Mouse (Mus musculus): ENCODE measurements at regions not wholly inside any gene's neighbourhood (a gene's known extent, or its start where the extent isn't known, plus 50 kb on each side); places are given as distances from the start of the nearest gene placed in this dataset.

DNA sequence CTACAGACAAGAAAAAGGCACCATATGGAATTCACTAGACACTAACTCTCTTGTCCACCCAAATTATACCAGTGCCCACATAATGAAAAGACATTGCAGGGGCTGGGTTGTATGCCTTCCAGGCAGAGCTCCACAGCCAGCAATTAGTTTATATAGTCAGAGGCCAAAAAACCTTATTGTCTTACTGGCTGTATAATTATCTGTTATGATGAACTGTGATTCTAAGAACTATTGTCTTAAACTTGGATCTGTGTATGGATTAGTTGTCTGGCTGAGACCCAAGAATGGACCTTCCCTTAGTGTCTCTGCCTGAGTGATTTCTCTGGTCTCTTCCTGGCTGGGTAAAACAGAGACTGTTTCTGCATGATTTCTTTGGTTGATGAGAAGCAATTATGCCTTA, 454.2 kb downstream of the Prkd1 start:
- Histone ChIP-seq H3K9me3 (no peaks in the 10 kb centered on the region), H3K27me3 (replicated peaks) (no peaks in the 10 kb centered on the region), H3K4me1 (no peaks in the 10 kb centered on the region; the same call in 1 of the 2 replicates), H3K9ac (no peak overlapping the region), H3K36me3 (replicated peaks) (no peaks in the 10 kb centered on the region), H3K4me2 (no peak overlapping the region), H3K27ac (no peak overlapping the region), H3K4me3 (no peak overlapping the region)
- no peak for ATAC-seq (replicated peaks)

DNA sequence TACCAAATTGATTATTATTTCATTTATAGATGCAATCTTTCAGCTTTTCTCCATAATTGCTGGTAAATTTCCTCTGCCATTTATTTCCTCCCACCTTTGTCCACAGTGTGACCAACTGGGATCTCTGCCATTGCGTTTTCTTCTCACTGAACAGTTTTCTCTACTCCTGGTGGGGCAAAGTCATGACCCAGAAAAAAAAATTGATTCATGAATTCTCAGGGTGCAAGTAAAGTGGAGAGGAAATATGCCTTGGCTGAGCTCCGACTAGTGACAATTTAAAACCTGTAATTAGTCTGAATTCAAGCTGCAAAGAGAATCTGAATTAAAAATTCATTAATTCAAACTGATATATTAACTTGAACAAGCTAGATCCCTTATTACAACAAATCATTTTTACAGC, 452.6 kb downstream of the Prkd1 start:
- ATAC-seq (replicated peaks), result no peak
- H3K36me3 ChIP-seq (replicated peaks), result no peaks in the 10 kb centered on the region
- no peaks in the 10 kb centered on the region for H3K9me3 ChIP-seq
- WGBS, result 50% methylated on average over 2 of the region's 2 CpGs
- H3K9ac ChIP-seq, result no peak overlapping the region
- no peaks in the 10 kb centered on the region; the same call in 1 of the 2 replicates for H3K4me1 ChIP-seq
- H3K27me3 ChIP-seq (replicated peaks), result no peaks in the 10 kb centered on the region
- no peak overlapping the region for H3K4me3 ChIP-seq
- no peak overlapping the region for H3K27ac ChIP-seq
- H3K4me2 ChIP-seq, result no peak overlapping the region

GRCm38 (mm10) chr12:50241139-50241538, 407.8 kb downstream of the Prkd1 start:
- Histone ChIP-seq H3K36me3 (replicated peaks) (no peaks in the 10 kb centered on the region), H3K27ac (no peak overlapping the region), H3K4me3 (no peak overlapping the region), H3K4me1 (no peaks in the 10 kb centered on the region), H3K9ac (no peak overlapping the region), H3K27me3 (replicated peaks) (no peaks in the 10 kb centered on the region), H3K9me3 (no peaks in the 10 kb centered on the region), H3K4me2 (no peak overlapping the region)
- no peak for ATAC-seq (replicated peaks)
- WGBS, result 94% methylated on average over 1 of the region's 1 CpGs

DNA sequence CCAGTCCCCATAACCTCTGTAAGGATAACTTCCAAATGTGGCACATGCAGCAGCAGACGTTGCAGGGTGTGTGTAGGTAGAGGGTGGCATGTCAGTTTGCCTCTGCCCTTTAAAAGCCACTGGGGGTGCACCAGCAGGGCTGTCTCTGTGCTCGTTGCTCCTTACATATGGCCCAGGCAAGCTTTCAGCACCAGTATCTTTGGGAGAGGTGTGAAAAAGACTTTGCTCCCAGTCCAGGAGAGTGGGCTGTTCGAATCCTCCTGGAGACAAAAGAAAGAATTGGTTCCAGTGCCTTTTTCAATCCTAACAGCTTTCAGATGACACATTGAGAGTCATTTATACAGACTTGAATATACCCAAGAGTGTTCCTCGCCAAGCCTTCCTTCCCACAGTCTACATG, 390.0 kb downstream of the Prkd1 start:
- Histone ChIP-seq H3K4me2 (no peak overlapping the region), H3K4me1 (no peaks in the 10 kb centered on the region), H3K36me3 (replicated peaks) (no peaks in the 10 kb centered on the region), H3K4me3 (no peak overlapping the region), H3K27me3 (replicated peaks) (no peaks in the 10 kb centered on the region), H3K9me3 (no peaks in the 10 kb centered on the region), H3K9ac (no peak overlapping the region), H3K27ac (no peak overlapping the region)
- WGBS, result 83% methylated on average over 4 of the region's 4 CpGs
- ATAC-seq (replicated peaks), result no peak

- WGBS, result 81% methylated on average over 4 of the region's 4 CpGs
- Histone ChIP-seq H3K4me1 (no peaks in the 10 kb centered on the region), H3K27ac (no peak overlapping the region), H3K9me3 (no peaks in the 10 kb centered on the region), H3K27me3 (replicated peaks) (no peaks in the 10 kb centered on the region), H3K9ac (no peak overlapping the region), H3K4me3 (no peak overlapping the region), H3K36me3 (replicated peaks) (no peaks in the 10 kb centered on the region), H3K4me2 (no peak overlapping the region)
- no peak for ATAC-seq (replicated peaks)
Measured at GRCm38 (mm10) chr12:50261072-50261471, 387.8 kb downstream of the Prkd1 start.

GRCm38 (mm10) chr12:50273239-50273880, 375.5 kb downstream of the Prkd1 start:
- WGBS, result 94% methylated on average over 2 of the region's 2 CpGs

DNA sequence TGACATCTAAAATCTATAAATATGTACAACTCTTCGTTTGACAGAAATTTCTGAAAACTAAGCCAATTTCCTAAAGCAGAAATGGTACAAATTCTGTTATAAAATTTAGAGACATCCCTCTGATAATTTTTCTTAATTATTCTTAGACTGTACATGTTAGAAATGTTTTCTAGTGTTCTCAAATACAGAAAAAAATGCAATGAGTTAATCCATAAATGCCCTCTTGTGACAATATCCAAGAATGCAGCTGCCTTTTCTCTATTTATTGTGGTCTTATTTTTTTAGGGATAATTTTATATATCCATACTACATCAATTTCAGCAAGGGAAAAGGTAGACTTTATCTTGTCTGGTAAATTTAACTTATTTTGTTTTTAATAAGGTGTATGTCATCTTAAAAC, 367.3 kb downstream of the Prkd1 start:
- no peaks in the 10 kb centered on the region for H3K36me3 ChIP-seq (replicated peaks)
- no peaks in the 10 kb centered on the region for H3K27me3 ChIP-seq (replicated peaks)
- H3K4me2 ChIP-seq, result no peak overlapping the region
- WGBS, result 75% methylated on average over 1 of the region's 1 CpGs
- H3K27ac ChIP-seq, result no peak overlapping the region
- H3K9ac ChIP-seq, result no peak overlapping the region
- ATAC-seq (replicated peaks), result no peak
- H3K9me3 ChIP-seq, result no peaks in the 10 kb centered on the region
- no peaks in the 10 kb centered on the region for H3K4me1 ChIP-seq
- no peak overlapping the region for H3K4me3 ChIP-seq

More at GRCm38 (mm10) chr12:50273239-50273880, 375.5 kb downstream of the Prkd1 start:
- H3K27ac ChIP-seq, result no peak overlapping the region
- no peaks in the 10 kb centered on the region for H3K4me1 ChIP-seq
- H3K4me3 ChIP-seq, result no peak overlapping the region
- H3K9me3 ChIP-seq, result no peaks in the 10 kb centered on the region
- ATAC-seq (replicated peaks), result no peak
- H3K36me3 ChIP-seq (replicated peaks), result no peaks in the 10 kb centered on the region
- H3K27me3 ChIP-seq (replicated peaks), result no peaks in the 10 kb centered on the region
- H3K4me2 ChIP-seq, result no peak overlapping the region
- H3K9ac ChIP-seq, result no peak overlapping the region
